Mouse (Mus musculus): ENCODE measurements around the gene Numbl. TPM values are rescaled to one million over a fixed set of nuclear protein-coding genes. Genes with fewer than 3 reads are reported as not detected.

Numbl gene
- total and polyA plus RNA-seq, 3 experiments, result 3.7 to 9.7 (median 6.1) TPM

- Histone ChIP-seq H3K4me1 (ENCODE audit: control insufficient read depth, insufficient read depth, low read length) (peaks cover 4% of the 10 kb centered on the region), H3K4me3 (no peak overlapping the region), H3K9ac (ENCODE audit: low read depth, low read length) (no peak overlapping the region), H3K27ac (no peak overlapping the region), H3K79me2 (replicated peaks; ENCODE audit: control insufficient read depth, insufficient read depth, low read length) (no peaks in the 10 kb centered on the region), H3K36me3 (ENCODE audit: control insufficient read depth, insufficient read depth, low read length) (no peaks in the 10 kb centered on the region), H3K27me3 (ENCODE audit: control insufficient read depth, insufficient read depth, low read length) (no peaks in the 10 kb centered on the region)
- WGBS, result 60% methylated on average over 3 of the region's 3 CpGs
- TF ChIP-seq POLR2A (IDR thresholded peaks at IDR 0.05; ENCODE audit: insufficient read depth, low read depth, low read length) (no peak), CTCF (IDR thresholded peaks at IDR 0.05) (peak; percentile 66), EP300 (IDR thresholded peaks at IDR 0.05; ENCODE audit: insufficient read depth, low read depth, low read length) (no peak)
- intact Hi-C loops (cut with DNase I), result no loop called here
- DNase-seq, result no peak
These were observed 2.5 kb upstream of the Numbl start for GRCm38 (mm10) chr7:27255721-27256120.

GRCm38 (mm10) chr7:27257046-27257851 lies 984 bp upstream of the Numbl start:
- WGBS, result 39% methylated on average over 27 of the region's 27 CpGs
- peak overlapping the region; percentile 3; the same call in 1 of the 2 replicates for H3K27ac ChIP-seq
- H3K27me3 ChIP-seq (ENCODE audit: control insufficient read depth, insufficient read depth, low read length), result no peaks in the 10 kb centered on the region
- no peak overlapping the region for H3K4me3 ChIP-seq
- intact Hi-C loops (cut with DNase I), result no loop called here
- no peak overlapping the region for H3K9ac ChIP-seq (ENCODE audit: low read depth, low read length)
- H3K79me2 ChIP-seq (replicated peaks; ENCODE audit: control insufficient read depth, insufficient read depth, low read length), result no peaks in the 10 kb centered on the region
- DNase-seq, result peak; percentile 56 to 57
- peaks cover 4% of the 10 kb centered on the region for H3K4me1 ChIP-seq (ENCODE audit: control insufficient read depth, insufficient read depth, low read length)
- TF ChIP-seq CTCF (IDR thresholded peaks at IDR 0.05) (no peak), EP300 (IDR thresholded peaks at IDR 0.05; ENCODE audit: insufficient read depth, low read depth, low read length) (no peak), POLR2A (IDR thresholded peaks at IDR 0.05; ENCODE audit: insufficient read depth, low read depth, low read length) (no peak)
- no peaks in the 10 kb centered on the region for H3K36me3 ChIP-seq (ENCODE audit: control insufficient read depth, insufficient read depth, low read length)

- WGBS, result 11% methylated on average over 6 of the region's 6 CpGs
- Histone ChIP-seq H3K27ac (peak overlapping the region; percentile 77), H3K9ac (ENCODE audit: low read depth, low read length) (peak overlapping the region; percentile 62), H3K4me3 (peak overlapping the region; percentile 56; the same call in 1 of the 2 replicates), H3K27me3 (ENCODE audit: control insufficient read depth, insufficient read depth, low read length) (no peaks in the 10 kb centered on the region), H3K79me2 (replicated peaks; ENCODE audit: control insufficient read depth, insufficient read depth, low read length) (no peaks in the 10 kb centered on the region), H3K36me3 (ENCODE audit: control insufficient read depth, insufficient read depth, low read length) (no peaks in the 10 kb centered on the region), H3K4me1 (ENCODE audit: control insufficient read depth, insufficient read depth, low read length) (peaks cover 4% of the 10 kb centered on the region)
- DNase-seq, result no peak
- TF ChIP-seq EP300 (IDR thresholded peaks at IDR 0.05; ENCODE audit: insufficient read depth, low read depth, low read length), result no peak
- TF ChIP-seq CTCF (IDR thresholded peaks at IDR 0.05), result no peak
- TF ChIP-seq POLR2A (IDR thresholded peaks at IDR 0.05; ENCODE audit: insufficient read depth, low read depth, low read length), result no peak
- intact Hi-C loops (cut with DNase I), result loop anchor here (1.0 kb wide), 1 partner anchor 26 kb away; no protein-coding TSS in a partner anchor
These were observed 405 bp upstream of the Numbl start for GRCm38 (mm10) chr7:27257852-27258204.

GRCm38 (mm10) chr7:27259271-27259721 lies 1.1 kb downstream of the Numbl start:
- Histone ChIP-seq H3K36me3 (ENCODE audit: control insufficient read depth, insufficient read depth, low read length) (no peaks in the 10 kb centered on the region), H3K27ac (peak overlapping the region; percentile 77), H3K4me1 (ENCODE audit: control insufficient read depth, insufficient read depth, low read length) (peaks cover 4% of the 10 kb centered on the region), H3K79me2 (replicated peaks; ENCODE audit: control insufficient read depth, insufficient read depth, low read length) (no peaks in the 10 kb centered on the region), H3K4me3 (peak overlapping the region; percentile 56), H3K27me3 (ENCODE audit: control insufficient read depth, insufficient read depth, low read length) (no peaks in the 10 kb centered on the region), H3K9ac (ENCODE audit: low read depth, low read length) (peak overlapping the region; percentile 81)
- no peak for TF ChIP-seq CTCF (IDR thresholded peaks at IDR 0.05)
- no peak for TF ChIP-seq POLR2A (IDR thresholded peaks at IDR 0.05; ENCODE audit: insufficient read depth, low read depth, low read length)
- TF ChIP-seq EP300 (IDR thresholded peaks at IDR 0.05; ENCODE audit: insufficient read depth, low read depth, low read length), result no peak
- intact Hi-C loops (cut with DNase I), result no loop called here
- 24% methylated on average over 9 of the region's 9 CpGs for WGBS
- no peak for DNase-seq

GRCm38 (mm10) chr7:27259771-27260170 lies 1.5 kb downstream of the Numbl start:
- TF ChIP-seq POLR2A (IDR thresholded peaks at IDR 0.05; ENCODE audit: insufficient read depth, low read depth, low read length), result no peak
- no peak for TF ChIP-seq EP300 (IDR thresholded peaks at IDR 0.05; ENCODE audit: insufficient read depth, low read depth, low read length)
- no peak for TF ChIP-seq CTCF (IDR thresholded peaks at IDR 0.05)
- Histone ChIP-seq H3K36me3 (ENCODE audit: control insufficient read depth, insufficient read depth, low read length) (no peaks in the 10 kb centered on the region), H3K9ac (ENCODE audit: low read depth, low read length) (peak overlapping the region; percentile 81; the same call in 1 of the 2 replicates), H3K4me1 (ENCODE audit: control insufficient read depth, insufficient read depth, low read length) (peaks cover 4% of the 10 kb centered on the region), H3K27me3 (ENCODE audit: control insufficient read depth, insufficient read depth, low read length) (no peaks in the 10 kb centered on the region), H3K79me2 (replicated peaks; ENCODE audit: control insufficient read depth, insufficient read depth, low read length) (no peaks in the 10 kb centered on the region), H3K4me3 (0 out of 2 replicates have a peak overlapping the region, but pooled peaks have one; percentile 56), H3K27ac (no peak overlapping the region; the same call in 1 of the 2 replicates)
- intact Hi-C loops (cut with DNase I), result no loop called here
- no peak for DNase-seq
- 38% methylated on average over 5 of the region's 5 CpGs for WGBS

GRCm38 (mm10) chr7:27260856-27261255 lies 2.6 kb downstream of the Numbl start:
- Histone ChIP-seq H3K4me1 (ENCODE audit: control insufficient read depth, insufficient read depth, low read length) (peaks cover 4% of the 10 kb centered on the region), H3K9ac (ENCODE audit: low read depth, low read length) (no peak overlapping the region), H3K4me3 (no peak overlapping the region), H3K27me3 (ENCODE audit: control insufficient read depth, insufficient read depth, low read length) (no peaks in the 10 kb centered on the region), H3K79me2 (replicated peaks; ENCODE audit: control insufficient read depth, insufficient read depth, low read length) (no peaks in the 10 kb centered on the region), H3K36me3 (ENCODE audit: control insufficient read depth, insufficient read depth, low read length) (no peaks in the 10 kb centered on the region), H3K27ac (no peak overlapping the region)
- 54% methylated on average over 7 of the region's 7 CpGs for WGBS
- intact Hi-C loops (cut with DNase I), result no loop called here
- no peak for TF ChIP-seq EP300 (IDR thresholded peaks at IDR 0.05; ENCODE audit: insufficient read depth, low read depth, low read length)
- TF ChIP-seq CTCF (IDR thresholded peaks at IDR 0.05), result no peak
- no peak for TF ChIP-seq POLR2A (IDR thresholded peaks at IDR 0.05; ENCODE audit: insufficient read depth, low read depth, low read length)
- DNase-seq, result no peak
